Mouse (Mus musculus) yolk sac, embryonic 10.5 days (tissue): ENCODE data around the gene Nek8.

Source experiments
- DNase-seq: peaks from one replicate; pipeline ENCODE4 v3.0.0-alpha.2; 2017; ENCODE audit warnings: low spot score

The Nek8 gene

GRCm38 (mm10) chr11:78140665-78141064, 35.8 kb downstream of the Nek8 start:
- no peak for DNase-seq

DNA sequence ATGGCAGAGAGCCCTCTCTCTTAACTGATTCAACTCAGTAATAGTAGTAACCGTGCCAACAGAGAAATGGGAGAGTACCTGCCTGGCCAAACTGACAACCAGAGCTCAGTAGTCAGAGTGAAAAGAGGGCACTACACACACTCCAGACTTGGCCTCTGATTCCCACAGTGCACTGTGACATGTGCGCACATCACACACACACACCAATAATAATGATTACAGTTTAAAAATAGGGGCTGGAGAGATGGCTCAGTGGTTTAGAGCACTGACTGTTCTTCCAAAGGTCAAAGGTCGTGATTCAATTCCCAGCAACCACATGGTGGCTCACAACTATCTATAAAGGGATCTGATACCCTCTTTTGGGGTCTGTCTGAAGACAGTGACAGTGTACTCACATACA, 38.5 kb downstream of the Nek8 start:
- DNase-seq = no peak

DNA sequence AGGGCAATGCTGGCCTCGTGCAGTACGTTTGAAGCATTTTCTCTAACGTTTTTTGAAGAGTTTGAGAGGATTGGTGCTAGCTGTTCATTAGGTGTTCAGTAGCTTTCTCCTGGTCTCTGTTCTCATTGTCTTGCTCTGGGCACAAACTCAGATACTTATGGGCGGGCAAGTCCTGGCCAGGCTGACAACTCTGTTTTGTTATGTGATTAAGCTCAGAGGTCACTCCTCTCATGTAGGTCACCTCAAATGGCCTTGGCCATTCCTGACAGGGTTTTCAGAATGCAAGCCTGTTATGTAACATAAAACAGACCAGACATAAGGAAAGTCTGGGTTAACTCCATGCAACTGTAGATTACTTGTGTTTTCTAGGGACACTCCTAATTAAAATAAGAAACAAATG, 38.9 kb downstream of the Nek8 start:
- no peak for DNase-seq

GRCm38 (mm10) chr11:78136132-78136531, 40.3 kb downstream of the Nek8 start:
- DNase-seq = no peak

GRCm38 (mm10) chr11:78135314-78135713, 41.2 kb downstream of the Nek8 start:
- peak; percentile 80 for DNase-seq

GRCm38 (mm10) chr11:78134344-78134743, 42.1 kb downstream of the Nek8 start:
- no peak for DNase-seq

DNA sequence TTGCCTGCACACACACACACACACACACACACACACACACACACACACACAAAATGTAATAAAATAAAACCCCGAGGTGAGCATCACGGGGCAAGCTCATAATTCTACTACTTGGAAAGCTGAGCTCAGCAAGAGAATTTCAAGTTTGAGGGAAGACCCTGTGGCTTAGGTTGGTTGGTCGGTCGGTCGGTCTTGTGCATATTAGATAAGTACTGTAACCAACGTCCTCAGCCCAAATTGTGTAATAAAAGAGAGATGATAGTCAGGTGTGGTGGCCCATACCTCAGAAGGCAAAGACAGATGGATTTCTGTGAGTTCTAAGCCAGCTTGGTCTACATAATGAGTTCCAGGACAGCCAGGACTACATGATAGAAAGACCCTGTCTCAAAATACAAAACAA, 42.6 kb downstream of the Nek8 start:
- no peak for DNase-seq

DNA sequence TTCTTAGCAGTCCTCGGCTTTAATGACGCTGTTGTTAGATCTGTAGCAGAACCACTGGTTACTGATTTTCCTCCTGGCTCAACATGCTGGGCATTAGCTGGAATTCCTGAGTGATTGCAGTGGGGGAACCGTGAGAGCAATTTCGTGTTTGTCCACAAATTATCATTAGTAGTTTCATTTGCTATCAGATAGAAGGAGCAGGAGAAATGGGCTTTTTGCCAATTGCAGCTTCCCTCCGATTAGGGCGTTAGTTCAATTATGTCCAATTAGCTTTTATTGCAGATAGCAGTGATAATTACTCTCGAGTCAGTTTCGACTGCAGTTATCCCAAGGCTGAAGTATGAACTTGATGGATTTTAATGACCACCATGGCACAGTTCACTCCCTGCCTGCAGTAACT, 47.0 kb downstream of the Nek8 start:
- DNase-seq = no peak

GRCm38 (mm10) chr11:78126739-78127138, 49.7 kb downstream of the Nek8 start:
- DNase-seq = no peak

- DNase-seq = no peak
Measured at GRCm38 (mm10) chr11:78125691-78126090, 50.8 kb downstream of the Nek8 start.

GRCm38 (mm10) chr11:78123782-78124181, 52.7 kb downstream of the Nek8 start:
- DNase-seq = no peak

GRCm38 (mm10) chr11:78122815-78123214, 53.7 kb downstream of the Nek8 start:
- no peak for DNase-seq

DNA sequence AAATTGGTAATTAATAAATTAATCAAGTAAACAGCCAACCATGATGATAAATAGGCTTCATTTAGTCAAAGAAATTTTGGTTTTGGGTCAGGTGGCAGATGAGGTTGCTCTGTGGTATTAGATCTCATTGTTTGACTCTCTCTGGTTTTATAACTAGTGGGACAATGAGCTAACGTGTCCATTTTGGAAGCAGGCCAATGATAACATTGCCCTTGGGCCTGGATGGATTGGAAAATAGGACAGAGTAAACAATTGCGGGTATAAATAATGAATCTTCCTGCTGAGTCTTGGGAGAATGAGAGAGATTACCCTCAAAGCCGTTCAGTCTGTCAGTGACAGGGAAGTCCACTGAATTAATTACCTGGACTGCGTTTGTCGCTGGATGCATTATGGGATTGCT, 55.3 kb downstream of the Nek8 start:
- DNase-seq = no peak

GRCm38 (mm10) chr11:78119898-78120297, 56.6 kb downstream of the Nek8 start:
- no peak for DNase-seq

DNA sequence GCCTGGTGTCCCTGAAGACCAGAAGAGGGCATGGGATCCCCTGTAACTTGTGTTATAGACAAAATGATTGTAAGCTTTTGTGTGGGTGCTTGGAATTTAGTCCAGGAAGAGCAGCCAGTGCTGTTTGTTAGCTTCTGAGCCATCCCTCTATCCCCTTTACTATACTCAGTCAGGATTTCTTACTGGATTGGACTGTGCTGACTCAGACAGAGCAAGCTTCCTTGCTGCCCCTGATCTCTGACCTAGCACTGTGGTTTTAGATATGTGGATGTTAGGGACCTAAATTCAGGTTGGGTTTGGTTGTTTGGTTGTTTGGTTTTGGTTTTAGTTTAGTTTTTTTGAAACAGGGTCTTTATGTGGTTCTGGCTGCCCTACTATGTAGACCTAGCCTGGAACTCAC, 58.0 kb downstream of the Nek8 start:
- no peak for DNase-seq

GRCm38 (mm10) chr11:78116146-78116410, 60.4 kb downstream of the Nek8 start:
- no peak for DNase-seq
